Mouse (Mus musculus) limb, embryonic 11.5 days (tissue): Measurements from ENCODE around the gene Coro1c. TPM values are rescaled to one million over a fixed set of nuclear protein-coding genes. Genes with fewer than 3 reads are reported as not detected.

ENCODE experiments used
- ATAC-seq: fragments of 200-750 bp; cut with Nextera tagmentation; 2 replicates; pipeline ENCODE4 v1.8.0; 2017; ENCODE audit warnings: low read depth; ENCODE audit not compliant: insufficient number of reproducible peaks, low FRiP score, low TSS enrichment
- DNase-seq: peaks from one replicate; pipeline ENCODE4 v3.0.0-alpha.2; 2015; ENCODE audit warnings: low spot score
- H3K27ac ChIP-seq: fragments of 300-500 bp; sonication (generic); replicated peaks from 2 replicates; pipeline ENCODE4 v1.5.1; 2014; ENCODE audit warnings: low read depth, mild to moderate bottlenecking, low read length
- H3K27me3 ChIP-seq: fragments of 300-500 bp; sonication (generic); 2 replicates; pipeline ENCODE4 v1.6.1; 2014; ENCODE audit warnings: mild to moderate bottlenecking, low read length, mixed read lengths; ENCODE audit not compliant: control insufficient read depth, insufficient read depth
- H3K36me3 ChIP-seq: fragments of 300-500 bp; sonication (generic); 2 replicates; pipeline ENCODE4 v1.6.1; 2014; ENCODE audit warnings: mild to moderate bottlenecking, low read length, moderate library complexity, mixed read lengths; ENCODE audit not compliant: control insufficient read depth, insufficient read depth
- H3K4me1 ChIP-seq: fragments of 300-500 bp; sonication (generic); 2 replicates; pipeline ENCODE4 v1.6.1; 2014; ENCODE audit warnings: low read length, mixed read lengths; ENCODE audit not compliant: control insufficient read depth, insufficient read depth
- H3K4me2 ChIP-seq: fragments of 300-500 bp; sonication (generic); 2 replicates; pipeline ENCODE4 v1.6.1; 2014; ENCODE audit warnings: low read depth, mild to moderate bottlenecking, moderate library complexity; ENCODE audit not compliant: severe bottlenecking
- H3K4me3 ChIP-seq: fragments of 300-500 bp; sonication (generic); 2 replicates; pipeline ENCODE4 v1.5.1; 2014; ENCODE audit warnings: low read depth, low read length
- H3K9ac ChIP-seq: fragments of 300-500 bp; sonication (generic); 2 replicates; pipeline ENCODE4 v1.6.1; 2014; ENCODE audit warnings: mild to moderate bottlenecking, low read length
- H3K9me3 ChIP-seq: fragments of 300-500 bp; sonication (generic); 2 replicates; pipeline ENCODE4 v1.6.1; 2016; ENCODE audit warnings: low read length; ENCODE audit not compliant: control insufficient read depth
- WGBS: fragments of 180-500 bp; shearing (Covaris S2); extraction: QIAGEN DNeasy Blood & Tissue Kit; methylation state at CpG from one replicate; pipeline ENCODE4 v1.1.7; 2014; 5-methylcytosine and 5-hydroxymethylcytosine counted together
- polyA plus RNA-seq: library from polyadenylated mRNA; unstranded; fragments of >200 nt; fragmentation: Nextera tagmentation; extraction: Ambion mirVana; gene quantifications from 2 replicates; pipeline ENCODE4 v1.2.1, GENCODE M21; 2014

Gene Coro1c
- polyA plus RNA-seq, 1 experiment from 2014 or later, result 94.9 TPM

DNA sequence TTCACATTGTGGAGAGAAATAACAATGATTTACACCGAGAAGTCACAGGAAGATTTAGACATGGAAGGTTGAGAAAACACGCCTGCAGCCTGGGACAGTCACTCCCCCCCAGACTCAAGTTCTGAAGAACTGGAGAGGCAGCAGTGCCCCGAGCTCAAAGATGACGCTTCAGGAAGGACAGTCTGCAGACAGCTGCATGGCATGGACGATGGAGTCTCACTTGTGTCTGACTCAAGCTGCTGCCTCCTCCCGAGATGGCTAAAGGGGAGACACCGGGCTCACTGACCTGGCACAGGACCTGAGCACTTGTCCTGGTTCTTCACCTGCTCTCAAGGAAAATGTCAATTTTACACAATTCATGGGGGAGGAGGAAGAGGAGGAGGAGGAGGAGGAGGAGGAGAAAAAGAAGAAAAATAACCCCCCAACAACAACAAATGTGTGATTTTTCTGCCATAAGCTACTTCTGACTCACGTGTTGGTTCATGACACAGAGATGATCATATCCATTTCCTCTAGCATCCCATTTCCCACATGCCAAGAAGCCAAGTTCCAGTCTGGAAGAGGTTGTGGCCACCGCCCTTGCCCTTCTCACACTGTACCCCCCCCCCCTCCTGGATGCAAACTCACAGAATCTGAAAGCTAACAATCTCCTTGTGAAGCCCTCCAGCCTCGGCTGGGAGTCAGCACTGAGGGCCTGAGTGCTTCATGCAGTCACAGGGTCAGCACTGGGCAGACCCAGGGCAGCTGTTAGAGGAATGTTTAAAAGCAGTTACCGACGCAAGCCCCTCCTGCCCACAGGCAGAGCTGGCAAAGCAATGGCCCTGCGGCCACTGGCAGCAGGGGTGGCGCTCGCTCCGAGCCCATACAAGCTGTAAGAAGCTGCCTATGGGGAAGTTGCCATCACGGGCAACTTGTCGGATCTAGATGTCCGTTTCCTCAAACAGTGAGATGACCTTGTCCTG, 34.2 kb downstream of the Coro1c start:
- ATAC-seq (no peak), DNase-seq (no peak)
- Histone ChIP-seq H3K27ac (no peak overlapping the region), H3K27me3 (no peaks in the 10 kb centered on the region), H3K9ac (no peak overlapping the region), H3K4me3 (no peak overlapping the region), H3K36me3 (no peaks in the 10 kb centered on the region), H3K4me1 (peaks cover 40% of the 10 kb centered on the region), H3K9me3 (no peaks in the 10 kb centered on the region), H3K4me2 (no peak overlapping the region)
- 72% methylated on average over 19 of the region's 19 CpGs for WGBS

DNA sequence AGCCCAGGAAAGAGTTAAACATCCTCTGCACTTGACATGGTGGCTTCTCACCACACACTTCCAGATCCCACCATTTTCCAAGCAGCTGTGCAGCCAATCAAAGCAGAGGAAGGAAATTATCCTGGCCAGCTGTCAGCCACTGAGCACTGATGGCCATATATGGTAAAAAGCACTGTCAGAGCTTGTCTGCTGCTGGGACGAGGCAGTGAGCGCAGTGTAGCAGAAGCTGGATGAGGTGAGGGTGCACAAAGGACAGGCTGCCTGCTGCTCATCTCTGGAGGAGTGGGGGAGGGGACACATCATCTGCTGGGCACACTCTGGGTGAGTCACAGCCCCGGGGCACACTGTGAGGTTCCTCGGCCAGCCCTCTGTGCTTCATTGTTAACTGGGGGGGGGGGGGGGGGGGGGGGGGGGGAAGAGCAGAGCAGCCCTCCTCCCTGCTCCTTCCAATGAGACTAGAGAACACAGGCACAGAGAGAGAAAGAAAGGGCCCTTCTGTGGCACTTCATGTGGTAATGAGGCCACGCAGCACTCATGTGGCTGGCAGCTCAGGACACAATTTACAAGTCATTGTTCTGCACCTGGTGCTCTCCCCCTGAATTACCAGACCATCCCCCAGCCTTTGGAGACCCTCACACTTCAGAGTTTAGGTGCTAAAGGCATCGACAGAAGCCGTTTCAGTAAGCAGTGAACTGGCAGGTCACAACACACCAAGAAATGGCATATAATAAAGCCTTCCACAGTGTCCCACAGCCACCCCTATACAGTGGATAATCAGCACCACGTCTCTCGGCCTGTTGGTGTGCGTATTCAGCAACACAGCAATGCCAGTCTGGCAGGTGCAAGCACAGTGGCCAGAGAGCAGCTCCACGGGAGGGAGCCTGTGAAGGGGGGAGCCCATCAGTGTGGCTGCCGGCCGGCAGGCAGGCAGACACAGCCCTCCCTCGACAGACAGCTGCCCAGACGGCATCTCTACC, 35.3 kb downstream of the Coro1c start:
- H3K27ac ChIP-seq, result peak overlapping the region; percentile 76
- ATAC-seq (peak; percentile 61; the same call in 1 of the 2 replicates), DNase-seq (peak; percentile 74)
- H3K9me3 ChIP-seq, result no peaks in the 10 kb centered on the region
- H3K4me2 ChIP-seq, result peak overlapping the region; percentile 26; the same call in 1 of the 2 replicates
- H3K4me1 ChIP-seq, result peaks cover 49% of the 10 kb centered on the region
- 9% methylated on average over 13 of the region's 15 CpGs for WGBS
- H3K27me3 ChIP-seq, result no peaks in the 10 kb centered on the region
- no peaks in the 10 kb centered on the region for H3K36me3 ChIP-seq
- 0 out of 2 replicates have a peak overlapping the region, but pooled peaks have one; percentile 39 for H3K9ac ChIP-seq
- H3K4me3 ChIP-seq, result no peak overlapping the region

DNA sequence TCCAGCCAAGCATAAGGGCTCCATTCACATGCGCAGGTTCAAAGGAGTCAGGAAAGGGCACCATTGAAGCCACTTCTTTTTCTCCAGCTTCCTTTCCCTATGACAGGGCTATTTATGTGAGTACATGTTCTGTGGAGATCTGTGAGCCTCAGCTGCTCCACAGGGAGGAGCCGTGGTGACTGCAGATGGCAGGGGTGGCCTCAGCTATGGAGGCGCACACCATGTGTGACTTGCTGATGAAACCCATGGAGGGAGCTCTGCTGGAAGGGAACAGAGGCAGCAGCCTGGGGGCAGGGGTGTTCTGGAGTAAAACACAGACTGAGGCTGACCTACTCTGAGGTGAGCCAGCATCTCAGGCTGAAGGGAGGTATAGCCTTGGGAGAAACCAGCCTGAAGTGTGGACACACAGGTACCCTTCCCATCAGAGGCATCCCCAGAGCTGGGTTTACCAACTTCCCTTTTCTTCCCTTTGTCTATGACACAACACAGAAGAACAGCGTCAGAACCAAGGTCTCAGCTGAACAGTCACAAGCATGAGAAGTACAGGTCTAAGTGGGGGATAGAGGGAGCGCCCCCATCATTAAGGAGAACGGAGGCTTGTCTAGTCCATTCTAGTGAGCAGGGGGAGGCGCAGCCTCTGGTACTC, 36.5 kb downstream of the Coro1c start:
- WGBS, result 81% methylated on average over 7 of the region's 7 CpGs
- Histone ChIP-seq H3K9ac (no peak overlapping the region), H3K36me3 (no peaks in the 10 kb centered on the region), H3K4me2 (no peak overlapping the region), H3K9me3 (no peaks in the 10 kb centered on the region), H3K27ac (peak overlapping the region; percentile 63), H3K4me3 (no peak overlapping the region), H3K4me1 (peaks cover 49% of the 10 kb centered on the region), H3K27me3 (no peaks in the 10 kb centered on the region)
- DNase-seq (no peak), ATAC-seq (no peak)

DNA sequence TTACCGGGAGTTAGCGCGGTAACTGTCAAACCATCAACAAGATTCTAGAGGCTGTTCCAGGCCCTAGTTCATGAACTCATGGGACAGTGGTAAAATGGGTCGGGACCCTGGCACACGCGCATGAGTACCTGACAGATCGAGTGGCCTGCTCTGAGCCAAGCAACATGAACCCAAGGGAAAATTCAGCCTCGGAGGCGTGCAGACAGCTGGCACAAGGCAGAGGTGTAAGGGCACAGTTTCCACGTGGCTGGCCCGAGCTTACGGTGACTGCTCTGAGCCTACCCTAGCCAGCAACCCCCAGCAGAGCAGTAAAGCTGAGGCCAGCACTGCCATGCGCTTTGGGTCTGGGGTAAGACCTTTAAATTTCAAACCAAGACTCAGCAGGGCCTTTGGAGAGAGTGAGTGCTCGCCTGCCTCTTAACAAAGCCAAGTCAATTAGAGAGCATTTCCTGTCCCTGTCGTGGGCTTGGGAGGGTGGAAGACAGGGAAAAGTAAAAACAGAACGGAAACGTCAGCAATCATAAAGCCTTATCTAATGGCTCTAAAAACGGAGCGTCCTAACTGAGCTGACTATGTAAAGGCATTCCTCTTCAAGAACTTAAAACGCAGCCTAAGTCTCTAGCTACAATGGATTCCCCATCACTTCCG, 38.0 kb downstream of the Coro1c start:
- peaks cover 49% of the 10 kb centered on the region for H3K4me1 ChIP-seq
- H3K9me3 ChIP-seq, result no peaks in the 10 kb centered on the region
- no peaks in the 10 kb centered on the region for H3K36me3 ChIP-seq
- DNase-seq (no peak), ATAC-seq (no peak)
- no peaks in the 10 kb centered on the region for H3K27me3 ChIP-seq
- H3K4me3 ChIP-seq, result no peak overlapping the region
- H3K27ac ChIP-seq, result no peak overlapping the region
- no peak overlapping the region for H3K4me2 ChIP-seq
- no peak overlapping the region for H3K9ac ChIP-seq
- WGBS, result 35% methylated on average over 21 of the region's 21 CpGs

GRCm38 (mm10) chr5:113869132-113869531, 39.4 kb downstream of the Coro1c start:
- ATAC-seq (no peak), DNase-seq (no peak)
- Histone ChIP-seq H3K27ac (no peak overlapping the region), H3K9me3 (no peaks in the 10 kb centered on the region), H3K9ac (no peak overlapping the region), H3K36me3 (no peaks in the 10 kb centered on the region; the same call in 1 of the 2 replicates), H3K4me1 (peaks cover 48% of the 10 kb centered on the region), H3K4me3 (no peak overlapping the region), H3K4me2 (no peak overlapping the region), H3K27me3 (no peaks in the 10 kb centered on the region)
- 51% methylated on average over 11 of the region's 11 CpGs for WGBS

DNA sequence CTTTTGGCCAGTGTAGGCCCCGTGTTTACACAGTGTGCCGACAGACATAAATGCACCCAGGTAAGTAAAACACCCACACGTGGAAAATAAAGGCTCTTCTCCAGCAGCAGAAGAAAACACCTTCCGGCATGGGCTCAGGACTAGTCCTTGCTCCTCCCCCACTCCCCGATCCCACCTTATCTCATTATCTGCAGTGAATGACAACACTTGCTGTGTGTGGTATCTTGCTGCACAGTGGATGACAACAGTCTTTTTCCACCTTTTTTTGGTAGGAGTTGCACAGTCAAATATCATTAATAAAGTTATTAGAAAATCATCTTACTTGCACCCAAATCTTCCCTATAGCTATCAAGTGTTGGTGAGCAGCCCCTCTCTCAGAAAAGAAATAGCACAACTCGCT, 43.6 kb downstream of the Coro1c start:
- H3K36me3 ChIP-seq, result peaks cover 2% of the 10 kb centered on the region; the same call in 1 of the 2 replicates
- no peaks in the 10 kb centered on the region for H3K27me3 ChIP-seq
- no peaks in the 10 kb centered on the region for H3K9me3 ChIP-seq
- H3K4me1 ChIP-seq, result peaks cover 14% of the 10 kb centered on the region
- 91% methylated on average over 6 of the region's 6 CpGs for WGBS
- ATAC-seq (no peak), DNase-seq (no peak)
- H3K4me3 ChIP-seq, result no peak overlapping the region
- H3K27ac ChIP-seq, result no peak overlapping the region
- no peak overlapping the region for H3K4me2 ChIP-seq
- no peak overlapping the region for H3K9ac ChIP-seq

DNA sequence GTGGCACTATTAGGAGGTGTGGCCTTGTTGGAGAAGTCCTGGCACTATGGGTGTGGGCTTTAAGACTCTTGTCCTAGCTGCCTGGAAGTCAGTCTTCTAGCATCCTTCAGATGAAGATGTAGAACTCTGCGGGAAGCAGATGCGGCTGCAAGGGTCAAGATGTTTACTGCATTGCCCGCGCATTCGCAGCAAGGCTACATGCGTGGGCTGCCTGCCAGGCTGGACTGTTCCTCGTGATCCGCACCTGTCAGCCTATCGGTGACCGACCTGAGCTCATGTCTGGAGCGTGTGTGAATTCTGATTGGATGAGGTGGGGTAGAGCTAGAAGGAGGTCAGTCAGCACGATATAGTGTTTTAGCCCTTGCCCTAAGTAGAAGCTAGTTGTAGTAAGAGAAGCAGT, 44.6 kb downstream of the Coro1c start:
- Histone ChIP-seq H3K9me3 (no peaks in the 10 kb centered on the region), H3K27me3 (no peaks in the 10 kb centered on the region), H3K9ac (no peak overlapping the region), H3K4me1 (peaks cover 11% of the 10 kb centered on the region), H3K27ac (no peak overlapping the region), H3K4me2 (no peak overlapping the region), H3K4me3 (no peak overlapping the region), H3K36me3 (peaks cover 2% of the 10 kb centered on the region; the same call in 1 of the 2 replicates)
- DNase-seq, result no peak
- WGBS, result 97% methylated on average over 12 of the region's 12 CpGs
- ATAC-seq, result no peak
